Mouse (Mus musculus) neural tube, embryonic 11.5 days (tissue): ENCODE measurements around the gene Tmem44. TPM values are rescaled to one million over a fixed set of nuclear protein-coding genes. Genes with fewer than 3 reads are reported as not detected.
A peak's percentile ranks its signal among the peaks of the same experiment; 100 is the strongest.

Experiments used
- ATAC-seq: fragments of 200-750 bp; cut with Nextera tagmentation; 2 replicates; pipeline ENCODE4 v1.8.0; 2017; ENCODE audit warnings: moderate number of reproducible peaks, mild to moderate bottlenecking, moderate TSS enrichment, moderate library complexity; ENCODE audit not compliant: insufficient read depth, low FRiP score, low TSS enrichment
- DNase-seq: peaks from one replicate; pipeline ENCODE4 v3.0.0-alpha.2; 2015; ENCODE audit warnings: low spot score
- H3K27ac ChIP-seq: fragments of 300-500 bp; sonication (generic); 2 replicates; pipeline ENCODE4 v1.5.1; 2014; ENCODE audit warnings: low read depth, mild to moderate bottlenecking, low read length
- H3K27me3 ChIP-seq: fragments of 300-500 bp; sonication (generic); 2 replicates; pipeline ENCODE4 v1.6.1; 2014; ENCODE audit warnings: mild to moderate bottlenecking, low read length, mixed read lengths; ENCODE audit not compliant: control insufficient read depth, insufficient read depth
- H3K36me3 ChIP-seq: fragments of 300-500 bp; sonication (generic); 2 replicates; pipeline ENCODE4 v1.6.1; 2014; ENCODE audit warnings: mild to moderate bottlenecking, low read length, moderate library complexity, mixed read lengths; ENCODE audit not compliant: control insufficient read depth, insufficient read depth
- H3K4me1 ChIP-seq: fragments of 300-500 bp; sonication (generic); 2 replicates; pipeline ENCODE4 v1.6.1; 2014; ENCODE audit warnings: low read length, mixed read lengths; ENCODE audit not compliant: control insufficient read depth, insufficient read depth
- H3K4me2 ChIP-seq: fragments of 300-500 bp; sonication (generic); 2 replicates; pipeline ENCODE4 v1.6.1; 2014; ENCODE audit warnings: low read depth, mild to moderate bottlenecking, moderate library complexity
- H3K4me3 ChIP-seq: fragments of 300-500 bp; sonication (generic); 2 replicates; pipeline ENCODE4 v1.5.1; 2014; ENCODE audit warnings: low read depth, low read length
- H3K9ac ChIP-seq: fragments of 300-500 bp; sonication (generic); 2 replicates; pipeline ENCODE4 v1.6.1; 2014; ENCODE audit warnings: mild to moderate bottlenecking, low read length
- H3K9me3 ChIP-seq: fragments of 300-500 bp; sonication (generic); 2 replicates; pipeline ENCODE4 v1.6.1; 2016; ENCODE audit warnings: low read length; ENCODE audit not compliant: control insufficient read depth
- WGBS: fragments of 180-500 bp; shearing (Covaris S2); extraction: QIAGEN DNeasy Blood & Tissue Kit; methylation state at CpG from one replicate; pipeline ENCODE4 v1.1.7; 2014; 5-methylcytosine and 5-hydroxymethylcytosine counted together
- polyA plus RNA-seq: library from polyadenylated mRNA; unstranded; fragments of >200 nt; fragmentation: Nextera tagmentation; extraction: Ambion mirVana; gene quantifications from 2 replicates; pipeline ENCODE4 v1.2.1, GENCODE M21; 2014

Tmem44 gene
- polyA plus RNA-seq, 1 experiment from 2014 or later = 32.8 TPM

GRCm38 (mm10) chr16:30560601-30561000 is 10.0 kb upstream of the Tmem44 start:
- WGBS = 94% methylated on average over 4 of the region's 4 CpGs
- no peaks in the 10 kb centered on the region for H3K4me1 ChIP-seq
- no peak overlapping the region for H3K4me2 ChIP-seq
- H3K27ac ChIP-seq = no peak overlapping the region
- H3K9me3 ChIP-seq = no peaks in the 10 kb centered on the region
- peaks cover 20% of the 10 kb centered on the region for H3K36me3 ChIP-seq
- H3K9ac ChIP-seq = no peak overlapping the region
- no peak for ATAC-seq
- no peaks in the 10 kb centered on the region for H3K27me3 ChIP-seq
- DNase-seq = no peak
- H3K4me3 ChIP-seq = no peak overlapping the region

- Histone ChIP-seq H3K4me3 (no peak overlapping the region), H3K4me1 (no peaks in the 10 kb centered on the region), H3K4me2 (no peak overlapping the region), H3K9ac (no peak overlapping the region), H3K9me3 (no peaks in the 10 kb centered on the region), H3K27me3 (no peaks in the 10 kb centered on the region), H3K36me3 (peaks cover 13% of the 10 kb centered on the region), H3K27ac (no peak overlapping the region)
- ATAC-seq (no peak), DNase-seq (no peak)
- 91% methylated on average over 5 of the region's 5 CpGs for WGBS
Measured at GRCm38 (mm10) chr16:30559312-30559992, 8.8 kb upstream of the Tmem44 start.

GRCm38 (mm10) chr16:30554109-30554508 is 3.5 kb upstream of the Tmem44 start:
- Histone ChIP-seq H3K4me2 (no peak overlapping the region), H3K36me3 (no peaks in the 10 kb centered on the region), H3K4me3 (no peak overlapping the region), H3K4me1 (no peaks in the 10 kb centered on the region), H3K27me3 (no peaks in the 10 kb centered on the region), H3K27ac (no peak overlapping the region), H3K9me3 (no peaks in the 10 kb centered on the region), H3K9ac (no peak overlapping the region)
- DNase-seq (no peak), ATAC-seq (no peak)
- WGBS = 96% methylated on average over 8 of the region's 8 CpGs

GRCm38 (mm10) chr16:30552621-30553338 is 2.1 kb upstream of the Tmem44 start:
- H3K4me3 ChIP-seq = no peak overlapping the region
- ATAC-seq = no peak
- no peaks in the 10 kb centered on the region for H3K9me3 ChIP-seq
- no peak overlapping the region for H3K9ac ChIP-seq
- H3K27me3 ChIP-seq = no peaks in the 10 kb centered on the region
- no peaks in the 10 kb centered on the region for H3K4me1 ChIP-seq
- no peak for DNase-seq
- H3K27ac ChIP-seq = no peak overlapping the region
- H3K36me3 ChIP-seq = no peaks in the 10 kb centered on the region
- 42% methylated on average over 11 of the region's 11 CpGs for WGBS
- no peak overlapping the region for H3K4me2 ChIP-seq

GRCm38 (mm10) chr16:30549966-30550747 is 485 bp downstream of the Tmem44 start:
- under 1% methylated on average over 63 of the region's 63 CpGs for WGBS
- Histone ChIP-seq H3K9me3 (no peaks in the 10 kb centered on the region), H3K9ac (peak overlapping the region; percentile 98), H3K36me3 (0 out of 2 replicates have a peak, but pooled peaks cover 2% of the 10 kb centered on the region), H3K4me3 (peak overlapping the region; percentile 76), H3K4me1 (no peaks in the 10 kb centered on the region), H3K27me3 (no peaks in the 10 kb centered on the region), H3K4me2 (peak overlapping the region; percentile 69), H3K27ac (0 out of 2 replicates have a peak overlapping the region, but pooled peaks have one; percentile 56)
- DNase-seq (peak; percentile 91), ATAC-seq (peak; percentile 95)

GRCm38 (mm10) chr16:30549516-30549915 is 1.1 kb downstream of the Tmem44 start:
- 84% methylated on average over 7 of the region's 7 CpGs for WGBS
- no peaks in the 10 kb centered on the region for H3K27me3 ChIP-seq
- H3K9me3 ChIP-seq = no peaks in the 10 kb centered on the region
- no peak overlapping the region; the same call in 1 of the 2 replicates for H3K9ac ChIP-seq
- no peak overlapping the region for H3K27ac ChIP-seq
- no peak for DNase-seq
- peak overlapping the region; percentile 69 for H3K4me2 ChIP-seq
- no peaks in the 10 kb centered on the region for H3K4me1 ChIP-seq
- H3K4me3 ChIP-seq = peak overlapping the region; percentile 76
- ATAC-seq = no peak
- 0 out of 2 replicates have a peak, but pooled peaks cover 2% of the 10 kb centered on the region for H3K36me3 ChIP-seq

- no peak overlapping the region for H3K4me2 ChIP-seq
- no peak overlapping the region for H3K9ac ChIP-seq
- WGBS = 89% methylated on average over 5 of the region's 5 CpGs
Measured at GRCm38 (mm10) chr16:30548291-30548690, 2.4 kb downstream of the Tmem44 start.

GRCm38 (mm10) chr16:30544693-30545092 is 5.9 kb downstream of the Tmem44 start:
- no peak overlapping the region for H3K27ac ChIP-seq
- 89% methylated on average over 4 of the region's 4 CpGs for WGBS
- no peaks in the 10 kb centered on the region for H3K27me3 ChIP-seq
- 0 out of 2 replicates have a peak, but pooled peaks cover 2% of the 10 kb centered on the region for H3K36me3 ChIP-seq
- H3K4me1 ChIP-seq = no peaks in the 10 kb centered on the region
- ATAC-seq (no peak), DNase-seq (no peak)
- H3K9me3 ChIP-seq = no peaks in the 10 kb centered on the region
- H3K4me3 ChIP-seq = no peak overlapping the region
- no peak overlapping the region for H3K9ac ChIP-seq
- H3K4me2 ChIP-seq = no peak overlapping the region

More at GRCm38 (mm10) chr16:30548291-30548690, 2.4 kb downstream of the Tmem44 start:
- Histone ChIP-seq H3K36me3 (0 out of 2 replicates have a peak, but pooled peaks cover 2% of the 10 kb centered on the region), H3K4me3 (no peak overlapping the region), H3K27ac (no peak overlapping the region), H3K27me3 (no peaks in the 10 kb centered on the region), H3K4me1 (no peaks in the 10 kb centered on the region), H3K9me3 (no peaks in the 10 kb centered on the region)
- no peak for DNase-seq
- ATAC-seq = no peak
